Mouse (Mus musculus) liver, embryonic 15.5 days (tissue): ENCODE data around the gene Gna15. TPM values are rescaled to one million over a fixed set of nuclear protein-coding genes. Genes with fewer than 3 reads are reported as not detected.

ENCODE experiments used
- ATAC-seq: fragments of 200-750 bp; cut with Nextera tagmentation; 2 replicates; pipeline ENCODE4 v1.8.0; 2017; ENCODE audit warnings: moderate number of reproducible peaks, mild to moderate bottlenecking, moderate library complexity; ENCODE audit not compliant: insufficient read depth
- H3K27ac ChIP-seq: fragments of 300-500 bp; sonication (generic); replicated peaks from 2 replicates; pipeline ENCODE4 v1.5.1; 2015; ENCODE audit warnings: mild to moderate bottlenecking, inconsistent platforms
- H3K27me3 ChIP-seq: fragments of 300-500 bp; sonication (generic); 2 replicates; pipeline ENCODE4 v1.6.1; 2015; ENCODE audit warnings: mild to moderate bottlenecking, inconsistent platforms
- H3K36me3 ChIP-seq: fragments of 300-500 bp; sonication (generic); replicated peaks from 2 replicates; pipeline ENCODE4 v1.6.1; 2015; ENCODE audit warnings: moderate library complexity, mild to moderate bottlenecking, inconsistent platforms
- H3K4me1 ChIP-seq: fragments of 300-500 bp; sonication (generic); replicated peaks from 2 replicates; pipeline ENCODE4 v1.6.1; 2015; ENCODE audit warnings: inconsistent platforms
- H3K4me2 ChIP-seq: fragments of 300-500 bp; sonication (generic); 2 replicates; pipeline ENCODE4 v1.6.1; 2015; ENCODE audit warnings: moderate library complexity, mild to moderate bottlenecking, inconsistent platforms
- H3K4me3 ChIP-seq: fragments of 300-500 bp; sonication (generic); replicated peaks from 2 replicates; pipeline ENCODE4 v1.5.1; 2015; ENCODE audit warnings: mild to moderate bottlenecking, inconsistent platforms
- H3K9ac ChIP-seq: fragments of 300-500 bp; sonication (generic); 2 replicates; pipeline ENCODE4 v1.6.1; 2015; ENCODE audit warnings: moderate library complexity, mild to moderate bottlenecking, inconsistent platforms
- H3K9me3 ChIP-seq: fragments of 300-500 bp; sonication (generic); replicated peaks from 2 replicates; pipeline ENCODE4 v1.6.1; 2016; ENCODE audit warnings: inconsistent platforms
- WGBS: fragments of 180-500 bp; shearing (Covaris S2); methylation state at CpG from one replicate; pipeline ENCODE4 v1.1.7; 2015; ENCODE audit warnings: mixed read lengths; ENCODE audit not compliant: insufficient replicate concordance; 5-methylcytosine and 5-hydroxymethylcytosine counted together
- microRNA-seq: library from miRNA; unstranded; fragments of <30 nt; microRNA quantifications from one replicate; pipeline ENCODE4, GENCODE M21; 2016
- polyA plus RNA-seq: library from polyadenylated mRNA; unstranded; fragments of >200 nt; fragmentation: Nextera tagmentation; extraction: Ambion mirVana; gene quantifications from 2 replicates; pipeline ENCODE4 v1.2.1, GENCODE M21; 2015

Gna15 gene
- polyA plus RNA-seq, 1 experiment from 2014 or later = 4.3 TPM

DNA sequence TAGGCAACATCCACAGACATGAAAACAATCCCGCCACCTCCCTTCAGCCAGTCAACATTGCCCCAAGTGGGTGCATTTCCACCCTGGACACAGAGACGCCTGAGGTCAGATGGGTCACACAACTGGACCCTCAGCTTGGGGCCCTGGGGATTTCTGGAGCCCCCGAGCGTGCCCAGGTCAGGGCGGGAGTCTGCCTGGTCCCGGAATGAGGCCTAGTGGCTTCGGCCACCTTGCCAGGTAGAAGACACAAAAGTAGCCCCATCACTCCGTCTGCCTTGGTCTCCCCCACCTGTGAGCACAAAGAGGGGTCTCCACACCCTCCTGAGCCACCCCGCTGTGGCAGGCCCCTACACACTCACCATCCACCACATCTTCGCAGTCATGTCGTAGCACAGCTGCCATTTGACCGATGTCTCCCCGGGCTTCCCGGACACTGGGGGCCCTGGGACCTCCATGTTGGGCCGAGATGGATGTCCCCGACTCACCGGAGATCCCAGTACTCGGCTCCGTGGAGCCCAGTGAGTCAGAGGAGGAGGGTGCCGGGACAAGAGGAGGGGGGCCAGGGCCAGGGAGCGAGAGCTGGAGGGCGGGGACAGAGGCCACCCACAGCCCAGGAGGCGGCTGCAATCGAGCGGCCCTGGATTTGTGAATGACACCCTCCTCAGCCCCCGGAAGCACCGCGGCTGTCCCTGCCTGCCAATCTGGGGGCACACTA, 68.7 kb downstream of the Gna15 start, which contains the start of gene Nfic:
Nfic (minus strand) TSS at position 455 of the 715 bp plus-strand sequence.
- no peak within 1 kb of the TSS for H3K9ac ChIP-seq
- 54% methylated on average over 28 of the region's 28 CpGs for WGBS
- ATAC-seq = no peak

DNA sequence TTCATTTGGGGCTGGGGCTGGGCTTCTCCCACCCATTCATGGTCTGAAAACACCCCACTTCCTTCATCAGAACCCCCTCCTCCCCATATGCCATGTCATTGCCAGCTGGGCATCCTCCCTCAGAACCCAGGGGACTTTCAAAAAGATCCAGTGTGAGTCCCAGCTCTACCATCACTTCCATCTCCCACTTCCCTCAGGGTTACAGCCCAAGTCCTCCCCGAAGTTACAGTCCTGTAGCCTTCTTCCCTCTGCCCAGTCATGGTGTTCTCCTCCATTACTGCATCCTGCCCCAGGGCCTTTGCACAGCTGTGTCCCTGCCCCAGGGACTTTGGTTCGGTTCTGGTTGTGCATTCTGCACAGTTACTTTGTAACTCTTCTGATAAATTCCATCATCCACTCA, 69.9 kb downstream of the Gna15 start:
- H3K36me3 ChIP-seq = no peaks in the 10 kb centered on the region
- H3K9ac ChIP-seq = no peak overlapping the region
- H3K4me3 ChIP-seq = no peak overlapping the region
- no peak overlapping the region for H3K4me2 ChIP-seq
- H3K9me3 ChIP-seq = no peaks in the 10 kb centered on the region
- ATAC-seq = no peak
- 53% methylated on average over 2 of the region's 2 CpGs for WGBS
- H3K4me1 ChIP-seq = peaks cover 12% of the 10 kb centered on the region; the same call in 1 of the 2 replicates
- H3K27me3 ChIP-seq = peaks cover 100% of the 10 kb centered on the region
- H3K27ac ChIP-seq = no peak overlapping the region

More for the DNA sequence above, 68.7 kb downstream of the Gna15 start, which contains the start of gene Nfic:
- no peak within 1 kb of the TSS for H3K27ac ChIP-seq
- H3K9me3 ChIP-seq = no peaks in the 10 kb centered on the region
- H3K4me1 ChIP-seq = peaks cover 12% of the 10 kb centered on the region; the same call in 1 of the 2 replicates
- H3K4me3 ChIP-seq = no peak within 1 kb of the TSS
- peaks cover 100% of the 10 kb centered on the region for H3K27me3 ChIP-seq
- H3K4me2 ChIP-seq = no peak within 1 kb of the TSS
- H3K36me3 ChIP-seq = no peaks in the 10 kb centered on the region

DNA sequence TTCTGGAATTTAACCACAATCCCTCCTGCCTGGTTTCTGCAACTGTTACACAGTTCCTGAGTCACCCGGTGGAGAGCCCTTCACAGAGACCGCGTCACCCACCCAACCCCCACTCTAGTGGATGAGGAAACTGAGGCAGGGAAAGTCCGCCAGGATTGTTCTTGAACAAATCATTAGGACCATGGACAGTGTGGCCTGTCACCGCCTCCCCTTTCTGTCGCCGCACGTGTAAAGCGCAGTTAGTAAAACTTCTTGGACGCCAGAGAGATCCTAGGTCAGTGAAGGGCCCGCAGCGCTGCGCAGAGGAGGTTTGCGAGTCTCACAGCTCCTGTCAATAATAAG, 71.1 kb downstream of the Gna15 start:
- 3% methylated on average over 14 of the region's 14 CpGs for WGBS
- H3K9ac ChIP-seq = no peak overlapping the region
- ATAC-seq = no peak
- H3K27ac ChIP-seq = no peak overlapping the region
- peaks cover 12% of the 10 kb centered on the region; the same call in 1 of the 2 replicates for H3K4me1 ChIP-seq
- no peak overlapping the region for H3K4me2 ChIP-seq
- H3K27me3 ChIP-seq = peaks cover 93% of the 10 kb centered on the region
- no peaks in the 10 kb centered on the region for H3K9me3 ChIP-seq
- H3K4me3 ChIP-seq = no peak overlapping the region
- no peaks in the 10 kb centered on the region for H3K36me3 ChIP-seq

Small RNA genes lying within 50 kb of the gene (microRNA-seq; reads per million reads assigned to microRNA genes)
- not detected for gene Gm25595

Other genes starting within 250 kb of the Gna15 start
- gene Tjp3, start 232.6 kb downstream of the Gna15 start, polyA plus RNA-seq = 0.93 and 1.4 TPM in 2 replicates
- 13.4 and 15.2 TPM in 2 replicates for gene Pip5k1c, start 231.3 kb downstream of the Gna15 start, polyA plus RNA-seq
- gene Cactin, start 203.1 kb downstream of the Gna15 start, polyA plus RNA-seq = 24.3 and 29.5 TPM in 2 replicates
- 4.0 and 5.0 TPM in 2 replicates for gene Tbxa2r, start 195.5 kb downstream of the Gna15 start, polyA plus RNA-seq
- gene Gipc3, start 181.0 kb downstream of the Gna15 start, polyA plus RNA-seq = not detected in 2 replicates
- 22.3 and 22.6 TPM in 2 replicates for gene Hmg20b, start 173.7 kb downstream of the Gna15 start, polyA plus RNA-seq
- gene Mfsd12, start 166.7 kb downstream of the Gna15 start, polyA plus RNA-seq = 15.0 and 16.5 TPM in 2 replicates
- gene 4930404N11Rik, start 158.4 kb downstream of the Gna15 start, polyA plus RNA-seq = 2.3 and 2.9 TPM in 2 replicates
- 127 and 147 TPM in 2 replicates for gene Fzr1, start 145.7 kb downstream of the Gna15 start, polyA plus RNA-seq
- 50.9 and 56.2 TPM in 2 replicates for gene Dohh, start 139.8 kb downstream of the Gna15 start, polyA plus RNA-seq
- 0.75 and 0.88 TPM in 2 replicates for gene Gm48551, start 139.8 kb downstream of the Gna15 start, polyA plus RNA-seq
- 0.56 TPM in 1 of 2 replicates, not detected in the other for gene Gm48552, start 135.2 kb downstream of the Gna15 start, polyA plus RNA-seq
- 1.9 and 2.3 TPM in 2 replicates for gene Smim24, start 131.2 kb downstream of the Gna15 start, polyA plus RNA-seq
- gene Nfic, start 68.6 kb downstream of the Gna15 start, polyA plus RNA-seq = 9.5 and 11.5 TPM in 2 replicates
- 0.02 TPM in 1 of 2 replicates, not detected in the other for gene Celf5, start 41.5 kb downstream of the Gna15 start, polyA plus RNA-seq
- gene Ncln, start 27.8 kb downstream of the Gna15 start, polyA plus RNA-seq = 43.7 and 52.0 TPM in 2 replicates
- 4.1 and 5.4 TPM in 2 replicates for gene S1pr4, start 24.1 kb downstream of the Gna15 start, polyA plus RNA-seq
- gene Gna11, start 21.0 kb upstream of the Gna15 start, polyA plus RNA-seq = 20.3 and 24.6 TPM in 2 replicates
- 243 and 271 TPM in 2 replicates for gene Aes, start 35.3 kb upstream of the Gna15 start, polyA plus RNA-seq
- gene Tle2, start 50.3 kb upstream of the Gna15 start, polyA plus RNA-seq = 2.2 and 2.6 TPM in 2 replicates
- 3.5 TPM in 2 replicates for gene Tle6, start 76.8 kb upstream of the Gna15 start, polyA plus RNA-seq
- 0.23 and 0.24 TPM in 2 replicates for gene BC025920, start 82.0 kb upstream of the Gna15 start, polyA plus RNA-seq
- 7.7 and 9.1 TPM in 2 replicates for gene Sirt6, start 103.6 kb upstream of the Gna15 start, polyA plus RNA-seq
- gene Ankrd24, start 104.3 kb upstream of the Gna15 start, polyA plus RNA-seq = 1.8 and 2.3 TPM in 2 replicates
- 1.7 TPM in 2 replicates for gene Gm10778, start 124.8 kb upstream of the Gna15 start, polyA plus RNA-seq
- gene Zfp433, start 180.6 kb upstream of the Gna15 start, polyA plus RNA-seq = 4.0 and 4.3 TPM in 2 replicates
- 0.74 and 0.86 TPM in 2 replicates for gene Gm3055, start 246.9 kb upstream of the Gna15 start, polyA plus RNA-seq